Mouse (Mus musculus): ENCODE measurements around the gene Gm5127. TPM values are rescaled to one million over a fixed set of nuclear protein-coding genes. Genes with fewer than 3 reads are reported as not detected.

The Gm5127 gene
- 0.42 TPM for polyA plus RNA-seq (2015; fragmentation: Illumina TruSeq; extraction: RNeasy Lipid Tissue Mini Kit (QIAGEN cat#74804); ENCODE audit: low read depth, low replicate concordance)

DNA sequence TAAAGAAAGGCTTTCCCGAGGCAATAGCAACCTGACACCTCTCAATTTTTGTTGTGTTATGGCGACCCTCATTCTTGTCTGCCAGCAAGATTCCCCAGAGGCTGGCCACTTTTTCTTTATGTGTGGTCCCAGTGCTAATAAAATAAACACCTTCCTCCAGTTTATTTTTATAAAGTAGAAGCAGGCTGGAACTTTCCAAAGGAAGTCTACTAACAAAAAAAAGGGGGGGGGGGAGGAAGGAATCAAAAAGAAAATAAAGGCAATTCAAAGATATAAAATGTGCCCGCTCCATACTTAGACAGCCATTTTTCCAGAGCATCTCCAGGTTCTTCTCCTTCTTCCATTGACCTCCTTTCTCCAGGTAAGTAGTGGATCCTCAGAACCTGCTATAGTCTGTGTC lies at the start of gene Gm5127:
TSS of gene Gm5127 (plus strand) at position 301 of the 400 bp plus-strand sequence.

DNA sequence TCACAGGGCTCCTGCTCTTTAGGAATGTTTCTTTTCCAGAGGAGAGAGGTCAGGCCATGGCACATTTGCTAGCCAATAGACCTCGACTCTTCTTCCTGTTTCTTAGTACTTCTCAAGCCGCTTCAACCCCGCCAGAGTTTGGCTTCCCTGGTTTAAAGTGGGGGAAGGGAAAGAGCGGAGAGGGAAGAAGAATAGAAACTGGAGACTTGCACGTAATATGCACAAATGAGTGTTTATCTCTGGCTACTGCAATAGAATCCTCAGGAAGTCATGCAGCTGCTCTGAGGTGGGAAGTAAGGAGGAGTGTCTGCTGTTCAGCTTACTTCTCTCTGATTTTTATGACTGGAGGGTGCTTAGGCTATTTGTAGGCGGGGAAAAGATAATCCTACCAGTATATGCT lies 20.4 kb downstream of the Gm5127 start, which contains the start of gene Cysltr1:
TSS of gene Cysltr1 (minus strand) at position 294 of the 400 bp plus-strand sequence.

Other genes starting within 250 kb of the Gm5127 start
- not detected for gene Fndc3c1, start 97.8 kb upstream of the Gm5127 start, polyA plus RNA-seq (2015; fragmentation: Illumina TruSeq; extraction: RNeasy Lipid Tissue Mini Kit (QIAGEN cat#74804); ENCODE audit: low read depth, low replicate concordance)
- 0.51 TPM for gene Cysltr1, start 20.5 kb downstream of the Gm5127 start, polyA plus RNA-seq (2015; fragmentation: Illumina TruSeq; extraction: RNeasy Lipid Tissue Mini Kit (QIAGEN cat#74804); ENCODE audit: low read depth, low replicate concordance)

Measured in brain, adult 10 weeks (tissue).